8 mouse cellular contexts compared by ENCODE assay signal in the genomic region with DNA sequence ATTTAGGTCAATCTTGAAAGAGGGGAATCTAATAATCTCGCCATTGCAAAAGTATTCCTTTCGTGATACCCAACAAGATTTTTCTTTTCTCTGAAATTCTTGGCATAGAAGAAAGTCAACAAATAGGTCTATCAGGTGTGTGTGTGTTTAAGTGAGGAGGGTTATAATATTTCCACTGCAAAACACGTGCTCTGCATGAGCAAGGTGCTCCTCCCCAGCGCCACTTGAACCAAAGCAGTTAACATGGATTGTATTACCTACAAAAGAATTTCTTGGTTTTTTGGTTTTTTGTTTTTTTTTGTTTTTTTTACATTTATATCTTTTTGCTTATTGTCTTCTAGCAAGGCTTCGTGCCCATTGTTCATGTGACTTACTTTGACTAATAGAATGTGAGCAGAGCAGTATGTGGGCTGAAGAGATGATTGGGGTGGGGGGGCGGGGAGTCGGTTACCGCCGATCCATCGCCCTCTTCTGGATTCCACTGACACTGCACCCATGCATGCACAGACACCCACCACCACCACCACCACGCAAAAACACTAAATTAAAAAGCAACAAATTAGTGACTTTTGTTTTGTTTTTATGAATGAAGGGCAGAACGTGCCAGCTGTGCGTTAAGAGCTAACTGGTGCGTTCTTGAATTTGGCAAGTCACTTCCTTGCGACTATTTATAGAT. TPM values are rescaled to one million over a fixed set of nuclear protein-coding genes. Genes with fewer than 3 reads are reported as not detected.
A peak's percentile ranks its signal among the peaks of the same experiment; 100 is the strongest.
DNase-seq lines count a peak whose midpoint lies in the region; ATAC-seq lines count a peak whose summit lies in the region.

No protein-coding gene starts in this region.

- peak overlapping the region; percentile 82 for H3K4me2 ChIP-seq in limb, embryonic 12.5 days
- peak overlapping the region; percentile 68 for H3K4me2 ChIP-seq in midbrain, embryonic 12.5 days (replicated peaks)
- H3K4me2 ChIP-seq in stomach, embryonic 15.5 days: peak overlapping the region; percentile 85

- H3K27me3 ChIP-seq in limb, embryonic 12.5 days: no peaks in the 10 kb centered on the region
- no peaks in the 10 kb centered on the region for H3K27me3 ChIP-seq in midbrain, embryonic 12.5 days
- no peaks in the 10 kb centered on the region for H3K27me3 ChIP-seq in stomach, embryonic 15.5 days (replicated peaks)

- peak overlapping the region; percentile 81 for H3K4me3 ChIP-seq in limb, embryonic 12.5 days (replicated peaks)
- H3K4me3 ChIP-seq in midbrain, embryonic 12.5 days: peak overlapping the region; percentile 82
- H3K4me3 ChIP-seq in stomach, embryonic 15.5 days (replicated peaks): peak overlapping the region; percentile 82

- H3K9ac ChIP-seq in limb, embryonic 12.5 days (replicated peaks): peak overlapping the region; percentile 99
- peak overlapping the region; percentile 95 for H3K9ac ChIP-seq in midbrain, embryonic 12.5 days (replicated peaks)
- peak overlapping the region; percentile 98 for H3K9ac ChIP-seq in stomach, embryonic 15.5 days

- ATAC-seq in frontal cortex, adult (ENCODE audit: low TSS enrichment): peak; percentile 39; the same call in 1 of the 2 replicates
- ATAC-seq in limb, embryonic 12.5 days (ENCODE audit: insufficient number of reproducible peaks, insufficient read depth, low FRiP score, low TSS enrichment, low read depth): no peak
- peak; percentile 34; the same call in 1 of the 2 replicates for ATAC-seq in midbrain, embryonic 12.5 days (ENCODE audit: low FRiP score, low read depth)
- no peak for ATAC-seq in stomach, embryonic 15.5 days (ENCODE audit: insufficient read depth, low FRiP score, low read depth)

- H3K4me1 ChIP-seq in limb, embryonic 12.5 days (replicated peaks): peaks cover 35% of the 10 kb centered on the region
- H3K4me1 ChIP-seq in midbrain, embryonic 12.5 days: peaks cover 34% of the 10 kb centered on the region
- peaks cover 16% of the 10 kb centered on the region for H3K4me1 ChIP-seq in stomach, embryonic 15.5 days

- WGBS in limb, embryonic 12.5 days: 24% methylated on average over 15 of the region's 15 CpGs
- 25% methylated on average over 15 of the region's 15 CpGs for WGBS in midbrain, embryonic 12.5 days
- 24% methylated on average over 15 of the region's 15 CpGs for WGBS in stomach, embryonic 15.5 days

- H3K27ac ChIP-seq in limb, embryonic 12.5 days: peak overlapping the region; percentile 100
- peak overlapping the region; percentile 91; the same call in 1 of the 2 replicates for H3K27ac ChIP-seq in midbrain, embryonic 12.5 days (replicated peaks)
- peak overlapping the region; percentile 99 for H3K27ac ChIP-seq in stomach, embryonic 15.5 days

- no peaks in the 10 kb centered on the region for H3K9me3 ChIP-seq in limb, embryonic 12.5 days
- H3K9me3 ChIP-seq in midbrain, embryonic 12.5 days: no peaks in the 10 kb centered on the region
- no peaks in the 10 kb centered on the region for H3K9me3 ChIP-seq in stomach, embryonic 15.5 days

- peaks cover 7% of the 10 kb centered on the region; the same call in 1 of the 2 replicates for H3K36me3 ChIP-seq in limb, embryonic 12.5 days
- H3K36me3 ChIP-seq in midbrain, embryonic 12.5 days: no peaks in the 10 kb centered on the region
- no peaks in the 10 kb centered on the region for H3K36me3 ChIP-seq in stomach, embryonic 15.5 days

- DNase-seq in ovary, postnatal 14 days (ENCODE audit: low spot score): peak; percentile 51
- DNase-seq in ovary, adult 18-20 months (ENCODE audit: low spot score): no peak
- peak; percentile 59 for DNase-seq in cerebellum, adult 8-10 months
- peak; percentile 61 for DNase-seq in induced T-regulatory cell, adult 2 months (ENCODE audit: low read depth)

RNA-seq across cellular contexts. Expression of a gene that starts 0.7 kb away (rescaled TPM):
- polyA plus RNA-seq in limb, embryonic 12.5 days (2016; fragmentation: Nextera tagmentation; extraction: Ambion mirVana): 103 and 105 TPM in 2 replicates
- 53.1 and 62.3 TPM in 2 replicates for polyA plus RNA-seq in midbrain, embryonic 12.5 days (2016; fragmentation: Nextera tagmentation; extraction: Ambion mirVana)
- 51.3 and 60.1 TPM in 2 replicates for polyA plus RNA-seq in stomach, embryonic 15.5 days (2015; fragmentation: Nextera tagmentation; extraction: Ambion mirVana)

RNA-seq across cellular contexts. Expression of a gene that starts 51.1 kb away (rescaled TPM):
- polyA plus RNA-seq in limb, embryonic 12.5 days (2016; fragmentation: Nextera tagmentation; extraction: Ambion mirVana): 45.7 and 45.8 TPM in 2 replicates
- 54.9 and 58.6 TPM in 2 replicates for polyA plus RNA-seq in midbrain, embryonic 12.5 days (2016; fragmentation: Nextera tagmentation; extraction: Ambion mirVana)
- 33.6 and 34.1 TPM in 2 replicates for polyA plus RNA-seq in stomach, embryonic 15.5 days (2015; fragmentation: Nextera tagmentation; extraction: Ambion mirVana)

Comparison
In these comparisons a context has a peak if more than half of its experiments do, and no peak if none do; other contexts are left out.
1. ATAC-seq: peak in frontal cortex, adult (single experiment) and midbrain, embryonic 12.5 days (single experiment); none in limb, embryonic 12.5 days (single experiment) and stomach, embryonic 15.5 days (single experiment).
2. Peak in every context shown above with its lines, with median percentiles within 50 percentile points of each other: H3K27ac ChIP-seq, H3K4me2 ChIP-seq, H3K4me3 ChIP-seq and H3K9ac ChIP-seq.